Comparison of ENCODE assay signal across 1 mouse cellular context in genomic region chr10:80168038-80168661, GRCm38 (mm10).
A peak's percentile ranks its signal among the peaks of the same experiment; 100 is the strongest.
TF ChIP-seq lines count a peak whose summit lies in the region.

No protein-coding gene starts in this region.

TF ChIP-seq in C2C12, 6 proteins besides CTCF, POLR2A, EP300 and RAD21:
- TF ChIP-seq MAX (IDR thresholded peaks at IDR 0.05) (peak; percentile 80), USF1 (IDR thresholded peaks at IDR 0.05; ENCODE audit: low read depth) (no peak)
TF ChIP-seq in C2C12: peak in this region for 1.
